In genomic region chr2:26237290-26237782, GRCm38 (mm10) we compare ENCODE assay signal across 7 mouse cellular contexts. TPM values are rescaled to one million over a fixed set of nuclear protein-coding genes. Genes with fewer than 3 reads are reported as not detected.
DNase-seq lines count a peak whose midpoint lies in the region; ATAC-seq and TF ChIP-seq lines count a peak whose summit lies in the region.

Qsox2 (minus strand) TSS chr2:26237525.

- H3K27ac ChIP-seq in embryonic facial prominence, embryonic 10.5 days (replicated peaks) = peak within 1 kb of the TSS; percentile 93
- peak within 1 kb of the TSS; percentile 74 for H3K27ac ChIP-seq in intestine, postnatal 0 days (ENCODE audit: low read depth, low read length)
- H3K27ac ChIP-seq in midbrain, embryonic 12.5 days (replicated peaks) = peak within 1 kb of the TSS; percentile 65
- H3K27ac ChIP-seq in small intestine, adult 2 months (ENCODE audit: insufficient read depth, low read depth, low read length) = peak within 1 kb of the TSS; percentile 19

- TF ChIP-seq CTCF in intestine, postnatal 0 days (IDR thresholded peaks at IDR 0.05; ENCODE audit: low read depth) = no peak
- TF ChIP-seq CTCF in small intestine, adult 2 months (IDR thresholded peaks at IDR 0.05; ENCODE audit: extremely low read depth, insufficient read length, insufficient replicate concordance, low read depth, low read length) = no peak

- peak within 1 kb of the TSS; percentile 80 for H3K9ac ChIP-seq in intestine, postnatal 0 days (ENCODE audit: low read depth, low read length)
- peak within 1 kb of the TSS; percentile 91 for H3K9ac ChIP-seq in midbrain, embryonic 12.5 days (replicated peaks)

- H3K9me3 ChIP-seq in embryonic facial prominence, embryonic 10.5 days = no peaks in the 10 kb centered on the region
- H3K9me3 ChIP-seq in intestine, postnatal 0 days (ENCODE audit: control insufficient read depth) = no peaks in the 10 kb centered on the region
- no peaks in the 10 kb centered on the region for H3K9me3 ChIP-seq in midbrain, embryonic 12.5 days

- DNase-seq in adrenal gland, postnatal 10 days = peak; percentile 97
- peak; percentile 98 for DNase-seq in embryonic facial prominence, embryonic 10.5 days (ENCODE audit: low spot score)
- DNase-seq in gonadal fat pad, adult 2 months (ENCODE audit: low read depth) = no peak
- peak; percentile 96 for DNase-seq in left cerebral cortex, postnatal 4 days

- peak within 1 kb of the TSS; percentile 95 for H3K4me3 ChIP-seq in embryonic facial prominence, embryonic 10.5 days
- H3K4me3 ChIP-seq in intestine, postnatal 0 days (ENCODE audit: low read depth, low read length) = peak within 1 kb of the TSS; percentile 81
- H3K4me3 ChIP-seq in midbrain, embryonic 12.5 days = peak within 1 kb of the TSS; percentile 93
- peak within 1 kb of the TSS; percentile 96 for H3K4me3 ChIP-seq in small intestine, adult 2 months (ENCODE audit: low read depth, low read length)

- peak; percentile 74 for ATAC-seq in intestine, postnatal 0 days
- peak; percentile 88 for ATAC-seq in midbrain, embryonic 12.5 days (ENCODE audit: low FRiP score, low read depth)

- H3K36me3 ChIP-seq in embryonic facial prominence, embryonic 10.5 days (replicated peaks) = peaks cover 4% of the 10 kb centered on the region
- H3K36me3 ChIP-seq in intestine, postnatal 0 days (ENCODE audit: control insufficient read depth, insufficient read depth) = no peaks in the 10 kb centered on the region
- no peaks in the 10 kb centered on the region for H3K36me3 ChIP-seq in midbrain, embryonic 12.5 days
- no peaks in the 10 kb centered on the region for H3K36me3 ChIP-seq in small intestine, adult 2 months (ENCODE audit: control insufficient read depth, insufficient read depth, low read length)

- no peaks in the 10 kb centered on the region for H3K27me3 ChIP-seq in embryonic facial prominence, embryonic 10.5 days (replicated peaks; ENCODE audit: low read depth, poor library complexity, severe bottlenecking)
- H3K27me3 ChIP-seq in intestine, postnatal 0 days (replicated peaks; ENCODE audit: control insufficient read depth, insufficient read depth, low read length) = no peaks in the 10 kb centered on the region
- peaks cover 5% of the 10 kb centered on the region; the same call in 1 of the 2 replicates for H3K27me3 ChIP-seq in midbrain, embryonic 12.5 days
- H3K27me3 ChIP-seq in small intestine, adult 2 months (ENCODE audit: control insufficient read depth, insufficient read depth, low read length) = no peaks in the 10 kb centered on the region

- peaks cover 32% of the 10 kb centered on the region for H3K4me1 ChIP-seq in embryonic facial prominence, embryonic 10.5 days
- H3K4me1 ChIP-seq in intestine, postnatal 0 days (replicated peaks; ENCODE audit: control insufficient read depth, insufficient read depth, low read length) = peaks cover 19% of the 10 kb centered on the region
- H3K4me1 ChIP-seq in midbrain, embryonic 12.5 days = peaks cover 18% of the 10 kb centered on the region
- peaks cover 20% of the 10 kb centered on the region; the same call in 1 of the 2 replicates for H3K4me1 ChIP-seq in small intestine, adult 2 months (ENCODE audit: control insufficient read depth, insufficient read depth, insufficient read length, low read length)

- H3K4me2 ChIP-seq in intestine, postnatal 0 days (replicated peaks; ENCODE audit: low read depth) = peak within 1 kb of the TSS; percentile 91
- H3K4me2 ChIP-seq in midbrain, embryonic 12.5 days (replicated peaks) = peak within 1 kb of the TSS; percentile 85

- TF ChIP-seq POLR2A in small intestine, adult 2 months (IDR thresholded peaks at IDR 0.05; ENCODE audit: low read depth, low read length) = peak; percentile 21; the same call in 1 of the 2 replicates

- WGBS in embryonic facial prominence, embryonic 10.5 days = 2% methylated on average over 36 of the region's 36 CpGs
- 1% methylated on average over 32 of the region's 36 CpGs for WGBS in intestine, postnatal 0 days
- under 1% methylated on average over 30 of the region's 36 CpGs for WGBS in midbrain, embryonic 12.5 days
- WGBS in small intestine, adult 2 months = 1% methylated on average over 36 of the region's 36 CpGs

- intact Hi-C loops in left cerebral cortex, postnatal 4 days (cut with DNase I) = no loop called here

RNA-seq across cellular contexts. Expression of gene Qsox2, which starts in this region (rescaled TPM):
- total RNA-seq in adrenal gland, postnatal 10 days (2021) = 10 to 100 TPM; 17.6 to 18.2 TPM
- 15.7 and 18.1 TPM in 2 replicates for polyA plus RNA-seq in embryonic facial prominence, embryonic 10.5 days (2016; fragmentation: Nextera tagmentation; extraction: Ambion mirVana)
- polyA plus RNA-seq in gonadal fat pad, adult 2 months (2012; rRNA removed) = 51.8 and 70.0 TPM in 2 replicates
- 7.0 and 7.5 TPM in 2 replicates for polyA plus RNA-seq in intestine, postnatal 0 days (2015; fragmentation: Nextera tagmentation; extraction: Ambion mirVana)
- total RNA-seq in left cerebral cortex, postnatal 4 days (2021) = 10 to 100 TPM; 15.8 to 17.2 TPM
- polyA plus RNA-seq in midbrain, embryonic 12.5 days (2016; fragmentation: Nextera tagmentation; extraction: Ambion mirVana) = 21.2 and 22.2 TPM in 2 replicates
- polyA plus RNA-seq in small intestine, adult 2 months (2012; rRNA removed) = 10.9 TPM in 2 replicates

Comparison
In these comparisons a context has a peak if more than half of its experiments do, and no peak if none do; other contexts are left out.
1. H3K27ac ChIP-seq: peak in every context shown above with its lines; median percentile 93 in embryonic facial prominence, embryonic 10.5 days; 74 in intestine, postnatal 0 days; 65 in midbrain, embryonic 12.5 days; 19 in small intestine, adult 2 months.